In genomic region chr9:37576436-37576930, GRCm38 (mm10) we compare ENCODE assay signal across 9 mouse cellular contexts. TPM values are rescaled to one million over a fixed set of nuclear protein-coding genes. Genes with fewer than 3 reads are reported as not detected.
DNase-seq lines count a peak whose midpoint lies in the region; ATAC-seq and TF ChIP-seq lines count a peak whose summit lies in the region.
"Had no signal": no experiment of that assay in that cellular context is flagged by ENCODE, and none has a peak within 500 bp of the region (broad histone marks: within the 10 kb centered on the region; RNA-seq: fewer than 3 reads in every experiment).

No protein-coding gene starts in this region.

- peak overlapping the region; percentile 24; the same call in 1 of the 2 replicates for H3K4me2 ChIP-seq in forebrain, embryonic 12.5 days
- H3K4me2 ChIP-seq in midbrain, embryonic 16.5 days (ENCODE audit: low read length), result peak overlapping the region; percentile 45

- H3K4me3 ChIP-seq in forebrain, embryonic 12.5 days (replicated peaks), result no peak overlapping the region
- H3K4me3 ChIP-seq in midbrain, embryonic 16.5 days (ENCODE audit: low read depth, low read length), result peak overlapping the region; percentile 13; the same call in 1 of the 2 replicates
- H3K4me3 ChIP-seq in thymus, adult 2 months (ENCODE audit: control insufficient read depth, insufficient read depth, low read length), result no peak overlapping the region
- no peak overlapping the region for H3K4me3 ChIP-seq in cerebellum, adult 2 months (replicated peaks; ENCODE audit: insufficient read depth, low read depth, low read length)

- H3K9me3 ChIP-seq in forebrain, embryonic 12.5 days, result no peaks in the 10 kb centered on the region
- no peaks in the 10 kb centered on the region for H3K9me3 ChIP-seq in midbrain, embryonic 16.5 days (replicated peaks; ENCODE audit: control insufficient read depth, low read length, poor library complexity, severe bottlenecking)

- no peak overlapping the region; the same call in 1 of the 2 replicates for H3K9ac ChIP-seq in forebrain, embryonic 12.5 days
- peak overlapping the region; percentile 25; the same call in 1 of the 2 replicates for H3K9ac ChIP-seq in midbrain, embryonic 16.5 days (ENCODE audit: low read depth, low read length)

- peak; percentile 30 for DNase-seq in adrenal gland, postnatal 10 days
- DNase-seq in adrenal gland, adult 8-10 months, result no peak
- peak; percentile 65 to 68 for DNase-seq in B cell, adult 2 months
- peak; percentile 40 to 53 for DNase-seq in layer of hippocampus, postnatal 14 days (ENCODE audit: low spot score in 2 of 2)
- DNase-seq in thymus, adult 2 months, result peak; percentile 24
- DNase-seq in cerebellum, adult 2 months, result no peak

- TF ChIP-seq POLR2A in thymus, adult 2 months (IDR thresholded peaks at IDR 0.05; ENCODE audit: control insufficient read depth, extremely low read depth, insufficient read depth, low read length, poor library complexity), result no peak
- no peak for TF ChIP-seq POLR2A in cerebellum, adult 2 months (IDR thresholded peaks at IDR 0.05; ENCODE audit: borderline replicate concordance, insufficient read depth, low read length)

- no peak for TF ChIP-seq CTCF in thymus, adult 2 months (IDR thresholded peaks at IDR 0.05; ENCODE audit: borderline replicate concordance, control insufficient read depth, extremely low read depth, insufficient read depth, low read length, poor library complexity)
- TF ChIP-seq CTCF in cerebellum, adult 2 months (IDR thresholded peaks at IDR 0.05; ENCODE audit: borderline replicate concordance, insufficient read depth, low read depth, low read length), result no peak

- H3K4me1 ChIP-seq in forebrain, embryonic 12.5 days, result peaks cover 5% of the 10 kb centered on the region; the same call in 1 of the 2 replicates
- H3K4me1 ChIP-seq in midbrain, embryonic 16.5 days (ENCODE audit: control insufficient read depth, insufficient read depth, low read length), result peaks cover 6% of the 10 kb centered on the region
- peaks cover 5% of the 10 kb centered on the region for H3K4me1 ChIP-seq in thymus, adult 2 months (replicated peaks; ENCODE audit: control insufficient read depth, insufficient read depth, low read length)
- H3K4me1 ChIP-seq in cerebellum, adult 2 months (ENCODE audit: control insufficient read depth, insufficient read depth, low read length), result no peaks in the 10 kb centered on the region

- WGBS in forebrain, embryonic 12.5 days, result 35% methylated on average over 14 of the region's 14 CpGs
- 30% methylated on average over 14 of the region's 14 CpGs for WGBS in midbrain, embryonic 16.5 days
- 4% methylated on average over 14 of the region's 14 CpGs for WGBS in thymus, adult 2 months
- WGBS in cerebellum, adult 2 months, result 27% methylated on average over 14 of the region's 14 CpGs

- H3K36me3 ChIP-seq in forebrain, embryonic 12.5 days (replicated peaks), result no peaks in the 10 kb centered on the region
- H3K36me3 ChIP-seq in midbrain, embryonic 16.5 days (ENCODE audit: control insufficient read depth, insufficient read depth, low read length), result no peaks in the 10 kb centered on the region
- H3K36me3 ChIP-seq in thymus, adult 2 months (ENCODE audit: control insufficient read depth, insufficient read depth, low read length), result no peaks in the 10 kb centered on the region

- peak; percentile 65; the same call in 1 of the 2 replicates for ATAC-seq in forebrain, embryonic 12.5 days (ENCODE audit: low FRiP score)
- peak; percentile 81 for ATAC-seq in midbrain, embryonic 16.5 days

- no peaks in the 10 kb centered on the region for H3K27me3 ChIP-seq in forebrain, embryonic 12.5 days
- no peaks in the 10 kb centered on the region for H3K27me3 ChIP-seq in midbrain, embryonic 16.5 days (ENCODE audit: control insufficient read depth, insufficient read depth, low read depth, low read length)
- no peaks in the 10 kb centered on the region for H3K27me3 ChIP-seq in thymus, adult 2 months (ENCODE audit: control insufficient read depth, insufficient read depth, low read length)
- no peaks in the 10 kb centered on the region for H3K27me3 ChIP-seq in cerebellum, adult 2 months (ENCODE audit: control insufficient read depth, insufficient read depth, low read length)
- H3K27me3 ChIP-seq: CH12.LX had no signal

- H3K27ac ChIP-seq in forebrain, embryonic 12.5 days, result peak overlapping the region; percentile 56; the same call in 1 of the 2 replicates
- peak overlapping the region; percentile 76 for H3K27ac ChIP-seq in midbrain, embryonic 16.5 days (ENCODE audit: low read length)
- H3K27ac ChIP-seq in thymus, adult 2 months (ENCODE audit: control insufficient read depth, insufficient read depth, low read length), result no peak overlapping the region
- H3K27ac ChIP-seq in cerebellum, adult 2 months (ENCODE audit: insufficient read depth, low read length), result no peak overlapping the region

RNA-seq across cellular contexts. Expression of gene Siae, which starts 21.0 kb away (rescaled TPM):
- 10 to 100 TPM; 13.7 to 14.5 TPM for total RNA-seq in adrenal gland, postnatal 10 days (2021)
- total RNA-seq in adrenal gland, adult 8-10 months (2022), result 10 to 100 TPM; 20.8 to 30.8 (median 23.8) TPM
- 7.3 and 7.4 TPM in 2 replicates for polyA plus RNA-seq in forebrain, embryonic 12.5 days (2016; fragmentation: Nextera tagmentation; extraction: Ambion mirVana)
- total RNA-seq in layer of hippocampus, postnatal 14 days (2021), result 10 to 100 TPM; 12.1 to 14.0 TPM
- 12.7 and 13.8 TPM in 2 replicates for polyA plus RNA-seq in midbrain, embryonic 16.5 days (2015; fragmentation: Nextera tagmentation; extraction: Ambion mirVana)
- 9.0 and 10.0 TPM in 2 replicates for polyA plus RNA-seq in thymus, adult 2 months (2012; rRNA removed)
- polyA plus RNA-seq in cerebellum, adult 2 months (2012; rRNA removed), result 15.8 and 15.9 TPM in 2 replicates

RNA-seq across cellular contexts. Expression of gene Nrgn, which starts 23.8 kb away (rescaled TPM):
- total RNA-seq in adrenal gland, postnatal 10 days (2021), result 1 to 10 TPM; 4.2 to 5.4 TPM
- total RNA-seq in adrenal gland, adult 8-10 months (2022), result 1 to 10 TPM; 1.0 to 1.8 (median 1.5) TPM
- polyA plus RNA-seq in forebrain, embryonic 12.5 days (2016; fragmentation: Nextera tagmentation; extraction: Ambion mirVana), result 3.8 and 4.2 TPM in 2 replicates
- 1,000 to 10,000 TPM; 1,609 to 1,636 TPM for total RNA-seq in layer of hippocampus, postnatal 14 days (2021)
- polyA plus RNA-seq in midbrain, embryonic 16.5 days (2015; fragmentation: Nextera tagmentation; extraction: Ambion mirVana), result 13.8 and 18.4 TPM in 2 replicates
- polyA plus RNA-seq in thymus, adult 2 months (2012; rRNA removed), result 14.2 and 16.2 TPM in 2 replicates
- polyA plus RNA-seq in cerebellum, adult 2 months (2012; rRNA removed), result 46.6 and 66.0 TPM in 2 replicates

RNA-seq across cellular contexts. Expression of gene Spa17, which starts 37.0 kb away (rescaled TPM):
- 1 to 10 TPM; 3.5 to 3.7 TPM for total RNA-seq in adrenal gland, postnatal 10 days (2021)
- total RNA-seq in adrenal gland, adult 8-10 months (2022), result 1 to 10 TPM in 3 of 4 experiments, under 1 TPM in 1; 0.99 to 5.1 (median 3.2) TPM
- polyA plus RNA-seq in forebrain, embryonic 12.5 days (2016; fragmentation: Nextera tagmentation; extraction: Ambion mirVana), result 18.9 and 21.2 TPM in 2 replicates
- 1 to 10 TPM; 1.5 to 4.3 TPM for total RNA-seq in layer of hippocampus, postnatal 14 days (2021)
- 9.0 and 11.1 TPM in 2 replicates for polyA plus RNA-seq in midbrain, embryonic 16.5 days (2015; fragmentation: Nextera tagmentation; extraction: Ambion mirVana)
- polyA plus RNA-seq in thymus, adult 2 months (2012; rRNA removed), result 0.20 and 0.47 TPM in 2 replicates
- 4.8 and 6.6 TPM in 2 replicates for polyA plus RNA-seq in cerebellum, adult 2 months (2012; rRNA removed)

RNA-seq across cellular contexts. Expression of gene Vsig2, which starts 37.4 kb away (rescaled TPM):
- total RNA-seq in adrenal gland, postnatal 10 days (2021), result 1 to 10 TPM; 5.6 to 9.0 TPM
- total RNA-seq in adrenal gland, adult 8-10 months (2022), result 1 to 10 TPM; 3.1 to 7.6 (median 5.4) TPM
- 0.32 and 0.82 TPM in 2 replicates for polyA plus RNA-seq in forebrain, embryonic 12.5 days (2016; fragmentation: Nextera tagmentation; extraction: Ambion mirVana)
- total RNA-seq in layer of hippocampus, postnatal 14 days (2021), result 1 to 10 TPM; 3.5 to 6.2 TPM
- polyA plus RNA-seq in midbrain, embryonic 16.5 days (2015; fragmentation: Nextera tagmentation; extraction: Ambion mirVana), result 0.72 and 1.2 TPM in 2 replicates
- polyA plus RNA-seq in thymus, adult 2 months (2012; rRNA removed), result 1.5 and 3.3 TPM in 2 replicates
- polyA plus RNA-seq in cerebellum, adult 2 months (2012; rRNA removed), result 3.4 and 4.8 TPM in 2 replicates
- total RNA-seq: CH12.LX had no signal

RNA-seq across cellular contexts. Expression of gene Esam, which starts 48.6 kb away (rescaled TPM):
- 10 to 100 TPM; 79.7 to 80.2 TPM for total RNA-seq in adrenal gland, postnatal 10 days (2021)
- 10 to 100 TPM; 32.9 to 60.4 (median 46.6) TPM for total RNA-seq in adrenal gland, adult 8-10 months (2022)
- 23.2 and 24.3 TPM in 2 replicates for polyA plus RNA-seq in forebrain, embryonic 12.5 days (2016; fragmentation: Nextera tagmentation; extraction: Ambion mirVana)
- 10 to 100 TPM; 26.9 to 27.8 TPM for total RNA-seq in layer of hippocampus, postnatal 14 days (2021)
- 38.8 and 42.1 TPM in 2 replicates for polyA plus RNA-seq in midbrain, embryonic 16.5 days (2015; fragmentation: Nextera tagmentation; extraction: Ambion mirVana)
- 9.6 and 14.1 TPM in 2 replicates for polyA plus RNA-seq in thymus, adult 2 months (2012; rRNA removed)
- polyA plus RNA-seq in cerebellum, adult 2 months (2012; rRNA removed), result 28.2 and 28.8 TPM in 2 replicates

Comparison
In these comparisons a context has a peak if more than half of its experiments do, and no peak if none do; other contexts are left out.
1. DNase-seq: peak in adrenal gland, postnatal 10 days (single experiment), B cell, adult 2 months (2 of 2), layer of hippocampus, postnatal 14 days (2 of 2) and thymus, adult 2 months (single experiment); none in adrenal gland, adult 8-10 months (single experiment) and cerebellum, adult 2 months (0 of 2).
2. H3K27ac ChIP-seq: peak in forebrain, embryonic 12.5 days (single experiment) and midbrain, embryonic 16.5 days (single experiment); none in thymus, adult 2 months (single experiment) and cerebellum, adult 2 months (single experiment).